Mouse (Mus musculus): ENCODE data around the gene Pnma3. TPM values are rescaled to one million over a fixed set of nuclear protein-coding genes. Genes with fewer than 3 reads are reported as not detected.
"Not testable (repeated sequence)": the region's sequence is repeated elsewhere in the genome, so short reads cannot be mapped to it uniquely, and the experiment has no call there.

Gene Pnma3
- polyA plus RNA-seq, 1 experiment from 2014 or later, result 0.17 TPM

DNA sequence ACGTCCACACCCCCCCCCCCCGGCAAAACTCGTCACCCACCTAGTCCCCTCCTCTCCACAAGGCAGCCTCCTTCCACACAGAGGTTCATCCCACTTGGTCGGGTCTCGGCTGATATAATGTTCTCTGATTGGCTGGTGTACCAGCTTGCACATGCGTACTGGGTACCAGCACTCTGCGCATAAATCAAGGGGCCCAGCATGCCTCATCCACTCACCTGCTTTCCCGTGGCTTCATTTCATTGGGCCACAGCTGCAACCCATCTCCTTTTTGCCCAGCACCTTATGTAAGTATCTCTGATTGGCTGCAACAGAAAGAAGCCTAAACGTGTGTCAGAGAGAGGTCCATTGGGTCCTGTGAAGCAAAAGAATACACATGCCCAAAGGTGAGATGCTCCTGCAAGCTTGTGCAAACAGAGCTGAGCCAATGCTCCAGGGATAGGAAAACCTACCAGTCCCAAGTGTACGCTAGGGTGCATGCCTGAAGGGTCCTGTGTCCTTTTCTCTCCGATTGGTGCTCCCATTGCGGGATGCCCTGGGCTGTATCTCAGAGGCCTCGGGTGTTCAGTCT lies 32.4 kb downstream of the Pnma3 start, which contains the start of gene Xlr3a:
Gene Xlr3a, minus strand, starts transcription at position 155 of the 568 bp plus-strand sequence.
- ATAC-seq (ENCODE audit: insufficient number of reproducible peaks, low FRiP score, low TSS enrichment, low read depth); H3K4me3 ChIP-seq; H3K4me2 ChIP-seq; H3K27me3 ChIP-seq; H3K36me3 ChIP-seq; H3K27ac ChIP-seq; H3K9ac ChIP-seq; H3K4me1 ChIP-seq; H3K9me3 ChIP-seq: not testable (repeated sequence)
- 62% methylated on average over 13 of the region's 13 CpGs for WGBS

DNA sequence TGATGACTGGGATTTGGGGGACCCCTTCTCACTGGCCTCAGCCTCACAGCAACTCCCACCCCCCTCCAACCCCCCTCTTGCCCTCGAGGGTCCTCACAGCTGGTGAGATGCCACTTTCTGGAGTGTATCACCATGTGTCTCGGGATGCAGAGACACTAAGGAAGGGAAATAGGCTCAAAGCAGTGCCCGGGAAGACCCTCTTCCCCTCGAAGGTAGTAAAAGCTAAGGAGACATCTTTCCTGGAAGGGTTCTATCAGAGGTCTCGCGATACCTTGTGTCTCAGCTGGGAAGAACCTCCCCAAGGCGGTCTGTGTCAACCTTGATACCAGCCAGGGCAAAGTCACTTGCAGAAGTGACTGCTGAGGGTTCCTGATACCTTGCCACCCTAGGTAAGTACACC lies 52.2 kb downstream of the Pnma3 start, which contains the start of gene Gm14685:
Gene Gm14685, plus strand, starts transcription at position 301 of the 400 bp plus-strand sequence.
- not testable (repeated sequence) for ATAC-seq (ENCODE audit: insufficient number of reproducible peaks, low FRiP score, low TSS enrichment, low read depth); H3K36me3 ChIP-seq; H3K9ac ChIP-seq; H3K4me1 ChIP-seq; H3K27ac ChIP-seq; H3K9me3 ChIP-seq; H3K4me3 ChIP-seq; H3K27me3 ChIP-seq; H3K4me2 ChIP-seq
- WGBS, result no CpG with 5 or more reads among the region's 7 CpGs

Other genes starting within 250 kb of the Pnma3 start
- 0.16 and 0.17 TPM in 2 replicates for gene Gabrq, start 239.6 kb upstream of the Pnma3 start, polyA plus RNA-seq (2015; fragmentation: Nextera tagmentation; extraction: Ambion mirVana)
- 58.4 and 58.8 TPM in 2 replicates for gene Cetn2, start 146.4 kb upstream of the Pnma3 start, polyA plus RNA-seq (2015; fragmentation: Nextera tagmentation; extraction: Ambion mirVana)
- gene Nsdhl, start 146.2 kb upstream of the Pnma3 start, polyA plus RNA-seq (2015; fragmentation: Nextera tagmentation; extraction: Ambion mirVana), result 21.4 and 24.0 TPM in 2 replicates
- 76.3 and 82.8 TPM in 2 replicates for gene Zfp185, start 77.4 kb upstream of the Pnma3 start, polyA plus RNA-seq (2015; fragmentation: Nextera tagmentation; extraction: Ambion mirVana)
- 0.24 and 0.49 TPM in 2 replicates for gene Pnma5, start 27.7 kb upstream of the Pnma3 start, polyA plus RNA-seq (2015; fragmentation: Nextera tagmentation; extraction: Ambion mirVana)
- gene Xlr4a, start 17.7 kb downstream of the Pnma3 start, polyA plus RNA-seq (2015; fragmentation: Nextera tagmentation; extraction: Ambion mirVana), result 0.86 and 1.1 TPM in 2 replicates
- 2.1 and 2.5 TPM in 2 replicates for gene Xlr3a, start 32.3 kb downstream of the Pnma3 start, polyA plus RNA-seq (2015; fragmentation: Nextera tagmentation; extraction: Ambion mirVana)
- 0.14 and 0.15 TPM in 2 replicates for gene Gm14685, start 52.3 kb downstream of the Pnma3 start, polyA plus RNA-seq (2015; fragmentation: Nextera tagmentation; extraction: Ambion mirVana)
- gene Xlr5b, start 84.0 kb downstream of the Pnma3 start, polyA plus RNA-seq (2015; fragmentation: Nextera tagmentation; extraction: Ambion mirVana), result not detected in 2 replicates
- not detected in 2 replicates for gene DXBay18, start 84.7 kb downstream of the Pnma3 start, polyA plus RNA-seq (2015; fragmentation: Nextera tagmentation; extraction: Ambion mirVana)
- not detected in 2 replicates for gene Spin2d, start 112.2 kb downstream of the Pnma3 start, polyA plus RNA-seq (2015; fragmentation: Nextera tagmentation; extraction: Ambion mirVana)
- gene Xlr3b, start 127.4 kb downstream of the Pnma3 start, polyA plus RNA-seq (2015; fragmentation: Nextera tagmentation; extraction: Ambion mirVana), result 12.6 and 12.9 TPM in 2 replicates
- gene Xlr4b, start 149.5 kb downstream of the Pnma3 start, polyA plus RNA-seq (2015; fragmentation: Nextera tagmentation; extraction: Ambion mirVana), result 0.52 and 1.0 TPM in 2 replicates
- gene F8a, start 163.5 kb downstream of the Pnma3 start, polyA plus RNA-seq (2015; fragmentation: Nextera tagmentation; extraction: Ambion mirVana), result 12.9 and 14.0 TPM in 2 replicates
- gene Xlr4c, start 178.3 kb downstream of the Pnma3 start, polyA plus RNA-seq (2015; fragmentation: Nextera tagmentation; extraction: Ambion mirVana), result 0.14 and 0.22 TPM in 2 replicates
- 0.37 TPM in 1 of 2 replicates, not detected in the other for gene Xlr3c, start 200.6 kb downstream of the Pnma3 start, polyA plus RNA-seq (2015; fragmentation: Nextera tagmentation; extraction: Ambion mirVana)
- not detected in 2 replicates for gene Xlr5a, start 228.2 kb downstream of the Pnma3 start, polyA plus RNA-seq (2015; fragmentation: Nextera tagmentation; extraction: Ambion mirVana)
- not detected in 2 replicates for gene Xlr5c, start 228.2 kb downstream of the Pnma3 start, polyA plus RNA-seq (2015; fragmentation: Nextera tagmentation; extraction: Ambion mirVana)